Mouse (Mus musculus) liver, embryonic 14.5 days (tissue): ENCODE measurements at regions not wholly inside any gene's neighbourhood (a gene's known extent, or its start where the extent isn't known, plus 50 kb on each side); places are given as distances from the start of the nearest gene placed in this dataset.

Experiments used
- ATAC-seq: fragments of 200-750 bp; cut with Nextera tagmentation; 2 replicates; pipeline ENCODE4 v1.8.0; 2017; ENCODE audit warnings: moderate number of reproducible peaks, mild to moderate bottlenecking, moderate library complexity; ENCODE audit not compliant: insufficient read depth
- DNase-seq, 3 experiments: peaks; one replicate each; pipeline ENCODE4 v3.0.0-alpha.2; 2012 to 2013; ENCODE audit warnings: low read depth in 3 of 3, low spot score in 3 of 3
- H3K27ac ChIP-seq: fragments of 300-500 bp; sonication (generic); 2 replicates; pipeline ENCODE4 v1.5.1; 2014; ENCODE audit warnings: moderate library complexity, mild to moderate bottlenecking, control low read depth, inconsistent platforms
- H3K27me3 ChIP-seq: fragments of 300-500 bp; sonication (generic); 2 replicates; pipeline ENCODE4 v1.6.1; 2014; ENCODE audit warnings: mild to moderate bottlenecking, low read length, moderate library complexity; ENCODE audit not compliant: control insufficient read depth, insufficient read depth
- H3K36me3 ChIP-seq: fragments of 300-500 bp; sonication (generic); replicated peaks from 2 replicates; pipeline ENCODE4 v1.6.1; 2014; ENCODE audit warnings: low read depth; ENCODE audit not compliant: control insufficient read depth, insufficient read depth
- H3K4me1 ChIP-seq, 2 experiments: fragments of 200-500 bp in 1 of 2; fragments of 300-500 bp in 1 of 2; sonication (generic) in 1 of 2; replicated peaks; 2 replicates each; pipeline ENCODE4 v1.6.1; 2012 to 2014; ENCODE audit warnings: antibody characterized with exemption in 1 of 2, inconsistent platforms in 1 of 2, low read length in 1 of 2; ENCODE audit not compliant: control insufficient read depth in 2 of 2, insufficient read depth in 2 of 2
- H3K4me2 ChIP-seq: fragments of 300-500 bp; sonication (generic); 2 replicates; pipeline ENCODE4 v1.6.1; 2014; ENCODE audit warnings: low read depth, mild to moderate bottlenecking, control low read depth, moderate library complexity
- H3K4me3 ChIP-seq, 2 experiments: fragments of 200-500 bp in 1 of 2; fragments of 300-500 bp in 1 of 2; sonication (generic) in 1 of 2; 2 replicates each; pipeline ENCODE4 v1.5.1; 2012 to 2014; ENCODE audit warnings: low read depth in 2 of 2, low read length in 2 of 2, mild to moderate bottlenecking in 2 of 2, control low read depth in 1 of 2, inconsistent platforms in 1 of 2, moderate library complexity in 1 of 2; ENCODE audit not compliant: insufficient read depth in 1 of 2
- H3K9ac ChIP-seq: fragments of 300-500 bp; sonication (generic); replicated peaks from 2 replicates; pipeline ENCODE4 v1.6.1; 2014; ENCODE audit warnings: mild to moderate bottlenecking, control low read depth, moderate library complexity
- H3K9me3 ChIP-seq: fragments of 300-500 bp; sonication (generic); 2 replicates; pipeline ENCODE4 v1.6.1; 2016; ENCODE audit warnings: low read length, mixed read lengths; ENCODE audit not compliant: control insufficient read depth
- CTCF ChIP-seq: IDR thresholded peaks from 2 replicates; pipeline ENCODE4 v1.5.1; 2016; ENCODE audit warnings: antibody characterized with exemption, low read depth, control low read depth
- EP300 ChIP-seq: IDR thresholded peaks from 2 replicates; pipeline ENCODE4 v1.6.1; 2016; ENCODE audit warnings: antibody characterized with exemption, low read depth
- WGBS: fragments of 180-500 bp; shearing (Covaris S2); extraction: QIAGEN DNeasy Blood & Tissue Kit; methylation state at CpG from one replicate; pipeline ENCODE4 v1.1.7; 2014; ENCODE audit not compliant: insufficient replicate concordance; 5-methylcytosine and 5-hydroxymethylcytosine counted together

DNA sequence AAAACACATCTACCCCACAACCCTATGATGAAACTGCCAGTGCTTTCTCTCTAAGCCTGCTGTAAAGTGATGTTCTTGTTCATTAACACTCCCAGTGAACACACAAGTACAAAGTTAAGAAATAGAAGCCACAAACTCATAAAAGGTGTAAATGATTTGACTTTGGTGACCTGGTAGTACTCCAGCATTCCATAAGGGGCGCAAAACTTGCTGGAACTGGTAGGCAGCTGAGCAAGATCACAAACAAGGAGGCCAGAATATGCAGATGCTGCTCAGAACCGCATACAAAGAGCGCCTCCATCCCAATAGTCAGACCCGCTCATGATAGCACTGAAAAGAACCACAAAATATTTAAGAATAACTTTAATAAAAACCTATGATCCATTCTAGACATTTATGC is 561.6 kb upstream of the Mgmt start:
- no peaks in the 10 kb centered on the region for H3K4me1 ChIP-seq
- H3K4me3 ChIP-seq: no peak overlapping the region
- H3K36me3 ChIP-seq: no peaks in the 10 kb centered on the region
- no peaks in the 10 kb centered on the region for H3K27me3 ChIP-seq
- no peak for TF ChIP-seq CTCF
- no peak for TF ChIP-seq EP300
- DNase-seq (no peak), ATAC-seq (no peak)
- H3K4me2 ChIP-seq: no peak overlapping the region
- WGBS: 34% methylated on average over 4 of the region's 4 CpGs
- H3K9ac ChIP-seq: no peak overlapping the region
- no peak overlapping the region for H3K27ac ChIP-seq
- no peaks in the 10 kb centered on the region for H3K9me3 ChIP-seq

DNA sequence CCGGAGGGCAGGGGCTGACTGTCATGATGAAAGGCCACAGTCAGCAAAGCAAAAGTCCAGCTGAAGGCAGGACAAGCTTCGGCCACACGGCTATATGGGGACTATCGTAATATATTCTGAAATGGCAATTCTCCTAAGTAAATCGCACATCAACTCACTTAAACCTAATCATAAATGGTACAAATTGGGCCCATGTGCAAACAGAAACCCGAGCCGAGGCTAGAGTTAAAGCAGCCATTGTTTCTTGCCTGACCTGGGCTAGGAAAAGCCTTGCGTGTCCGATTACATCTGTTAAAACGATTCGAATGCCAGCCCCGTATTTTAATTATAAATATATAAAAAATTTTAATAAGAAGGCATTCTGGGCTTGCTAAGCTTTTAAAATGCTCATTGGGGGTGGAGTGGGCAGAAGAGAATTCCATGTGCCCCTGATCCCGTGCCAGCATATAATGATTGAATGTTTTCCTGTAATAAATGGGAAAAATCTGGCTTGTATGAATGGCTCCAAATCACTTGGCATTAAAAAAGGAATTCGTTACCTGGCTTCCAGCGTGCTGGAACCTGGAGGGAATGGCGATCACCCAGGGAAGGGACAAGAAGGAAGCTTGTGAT is 552.7 kb upstream of the Mgmt start:
- DNase-seq (no peak), ATAC-seq (no peak)
- Histone ChIP-seq H3K9ac (no peak overlapping the region), H3K36me3 (no peaks in the 10 kb centered on the region), H3K27me3 (no peaks in the 10 kb centered on the region), H3K27ac (no peak overlapping the region), H3K4me3 (no peak overlapping the region), H3K4me2 (no peak overlapping the region), H3K9me3 (no peaks in the 10 kb centered on the region), H3K4me1 (no peaks in the 10 kb centered on the region)
- no peak for TF ChIP-seq EP300
- WGBS: 62% methylated on average over 16 of the region's 16 CpGs

DNA sequence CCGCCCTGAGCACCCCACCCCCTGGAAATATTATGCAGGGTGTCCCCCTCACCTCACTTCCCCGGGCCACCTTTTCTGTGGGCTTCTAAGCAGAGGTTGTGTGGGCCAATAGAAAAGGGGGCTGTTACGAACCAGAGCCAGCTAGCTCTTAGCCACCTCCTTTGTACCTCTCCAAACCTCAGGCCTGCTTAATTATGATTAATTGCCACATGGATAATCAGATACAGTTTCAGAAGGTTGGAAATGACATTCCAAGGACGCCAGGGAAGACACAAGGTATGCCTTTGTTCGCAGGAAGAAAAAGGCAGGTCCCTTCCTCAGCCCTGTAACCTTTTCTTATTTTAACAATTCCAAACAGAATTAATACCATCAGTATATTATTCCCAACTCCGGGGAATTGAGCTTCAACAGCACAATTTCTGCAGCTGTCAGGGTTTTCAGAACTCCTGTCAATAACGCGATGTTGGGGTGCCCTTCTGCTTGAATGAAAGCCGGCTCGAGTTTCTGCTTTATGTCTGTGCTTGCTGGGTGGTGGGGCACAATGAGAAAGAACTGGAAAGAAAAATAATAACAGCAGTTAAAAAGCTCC is 552.1 kb upstream of the Mgmt start:
- Histone ChIP-seq H3K9me3 (no peaks in the 10 kb centered on the region), H3K4me1 (no peaks in the 10 kb centered on the region), H3K27ac (no peak overlapping the region), H3K27me3 (no peaks in the 10 kb centered on the region), H3K4me2 (no peak overlapping the region), H3K36me3 (no peaks in the 10 kb centered on the region), H3K4me3 (no peak overlapping the region), H3K9ac (no peak overlapping the region)
- TF ChIP-seq EP300 (no peak), CTCF (no peak)
- no peak for DNase-seq
- no peak for ATAC-seq
- WGBS: 50% methylated on average over 10 of the region's 10 CpGs

DNA sequence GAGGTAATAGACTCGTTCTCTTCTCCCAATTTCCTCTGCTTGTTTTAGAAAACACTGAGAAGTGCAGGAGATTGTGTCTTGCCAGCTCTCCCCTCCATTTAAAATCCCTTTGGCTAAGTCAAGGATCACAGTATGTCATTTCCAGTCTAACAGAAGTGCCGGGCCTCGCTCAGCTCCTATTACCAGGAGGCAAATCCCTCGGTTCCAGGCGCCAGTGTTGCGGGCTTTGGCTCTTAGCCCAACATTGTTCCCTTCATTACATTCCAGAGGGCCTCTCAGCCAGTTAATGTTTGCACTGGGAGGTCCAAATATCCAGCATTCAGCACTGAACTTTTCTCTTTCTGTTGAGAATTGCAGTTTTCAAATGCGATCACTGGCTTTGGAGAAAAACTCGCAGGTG is 551.6 kb upstream of the Mgmt start:
- 40% methylated on average over 8 of the region's 8 CpGs for WGBS
- no peaks in the 10 kb centered on the region for H3K36me3 ChIP-seq
- no peak for TF ChIP-seq EP300
- no peak for TF ChIP-seq CTCF
- H3K4me2 ChIP-seq: no peak overlapping the region
- no peak for DNase-seq
- H3K4me3 ChIP-seq: no peak overlapping the region
- H3K27me3 ChIP-seq: no peaks in the 10 kb centered on the region
- no peaks in the 10 kb centered on the region for H3K9me3 ChIP-seq
- no peak overlapping the region for H3K9ac ChIP-seq
- no peak overlapping the region for H3K27ac ChIP-seq
- no peaks in the 10 kb centered on the region for H3K4me1 ChIP-seq
- no peak for ATAC-seq

DNA sequence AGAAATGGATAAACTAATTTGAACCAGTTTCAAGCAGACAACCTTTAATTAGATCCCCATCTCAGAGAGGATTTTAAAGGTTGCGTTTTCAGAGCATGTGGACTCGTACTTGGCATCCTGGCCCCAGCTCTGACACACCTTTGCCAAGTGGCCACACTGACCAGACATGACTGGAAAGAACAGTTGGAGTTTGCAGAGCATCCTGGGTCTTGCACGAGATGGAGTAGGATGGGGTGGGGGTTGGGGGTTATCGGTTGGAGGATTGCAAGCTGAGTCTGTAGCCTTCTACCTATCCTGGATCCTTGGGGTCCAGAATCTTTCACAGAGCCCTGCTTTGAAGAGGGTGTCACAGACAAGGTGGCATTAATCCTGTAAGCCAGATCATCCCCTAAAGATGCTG is 550.9 kb upstream of the Mgmt start:
- Histone ChIP-seq H3K4me2 (no peak overlapping the region), H3K4me1 (no peaks in the 10 kb centered on the region), H3K9me3 (no peaks in the 10 kb centered on the region), H3K4me3 (no peak overlapping the region), H3K9ac (no peak overlapping the region), H3K36me3 (no peaks in the 10 kb centered on the region), H3K27ac (no peak overlapping the region), H3K27me3 (no peaks in the 10 kb centered on the region)
- DNase-seq: no peak
- no peak for ATAC-seq
- TF ChIP-seq EP300 (no peak), CTCF (no peak)
- 68% methylated on average over 4 of the region's 4 CpGs for WGBS
